Mouse (Mus musculus): ENCODE measurements around the gene Naa50.

DNA sequence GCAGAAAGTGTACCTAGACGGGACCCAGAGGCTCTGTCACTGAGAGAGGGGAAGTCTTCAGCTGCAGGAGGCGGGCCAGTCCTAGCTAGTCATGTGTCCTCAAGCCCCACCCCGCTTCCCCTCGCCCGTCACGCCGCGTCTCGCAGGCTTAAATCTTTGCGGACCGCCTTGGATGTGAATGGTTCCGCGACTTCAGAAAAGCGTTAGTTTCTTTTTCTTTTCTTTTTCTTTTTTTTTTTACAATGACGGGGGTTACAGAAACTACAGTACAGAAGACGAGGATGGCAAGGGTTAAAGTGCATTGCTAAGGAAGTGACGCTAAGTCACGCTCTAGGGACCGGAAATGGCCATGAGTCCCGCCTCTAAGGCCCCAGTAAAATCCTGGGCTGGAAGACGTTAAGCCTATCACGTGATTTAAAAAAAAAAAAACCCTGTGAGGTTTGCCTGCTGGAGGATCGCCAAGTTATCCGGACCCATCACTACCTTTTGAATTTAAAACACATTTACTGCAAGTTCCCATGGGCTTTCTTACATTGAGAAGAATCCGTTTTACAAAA lies 573 bp upstream of the Naa50 start:
- no peak for TF ChIP-seq REST (IDR thresholded peaks at IDR 0.05; ENCODE audit: insufficient read depth, insufficient read length)
- TF ChIP-seq MAX (IDR thresholded peaks at IDR 0.05; ENCODE audit: low read depth) = no peak
- TF ChIP-seq POLR2A (IDR thresholded peaks at IDR 0.05; ENCODE audit: insufficient read length, low read depth) = no peak
- TF ChIP-seq POLR2AphosphoS2 (IDR thresholded peaks at IDR 0.05; ENCODE audit: insufficient read length, low read depth) = peak; percentile 78
- TF ChIP-seq MYOD1 (IDR thresholded peaks at IDR 0.05; ENCODE audit: control insufficient read depth in 1 of 3, insufficient read length in 2 of 3, low read depth in 2 of 3) = no peak
- no peak for TF ChIP-seq MYOG (IDR thresholded peaks at IDR 0.05; ENCODE audit: control insufficient read depth in 1 of 3, insufficient read depth in 1 of 3, insufficient read length in 2 of 3, low read depth in 2 of 3)
- TF ChIP-seq SRF (IDR thresholded peaks at IDR 0.05; ENCODE audit: control insufficient read depth, insufficient read length, low read depth) = no peak
- peak; percentile 93 for TF ChIP-seq USF1 (IDR thresholded peaks at IDR 0.05; ENCODE audit: low read depth)
